Mouse (Mus musculus): ENCODE data around the gene Itga7.

Itga7 gene

GRCm38 (mm10) chr10:128934997-128935787 is 1.6 kb downstream of the Itga7 start:
- no peak for DNase-seq (ENCODE audit: low spot score in 2 of 2)

GRCm38 (mm10) chr10:128935826-128936440 is 2.3 kb downstream of the Itga7 start:
- DNase-seq (ENCODE audit: low spot score in 2 of 2): no peak

GRCm38 (mm10) chr10:128937756-128938390 is 4.3 kb downstream of the Itga7 start:
- DNase-seq (ENCODE audit: low spot score in 2 of 2): no peak

GRCm38 (mm10) chr10:128938457-128938856 is 4.8 kb downstream of the Itga7 start:
- no peak for DNase-seq (ENCODE audit: low spot score in 2 of 2)

GRCm38 (mm10) chr10:128938974-128939373 is 5.4 kb downstream of the Itga7 start:
- no peak for DNase-seq (ENCODE audit: low spot score in 2 of 2)

- DNase-seq (ENCODE audit: low spot score in 2 of 2): no peak
Observed at GRCm38 (mm10) chr10:128940475-128941061, 7.0 kb downstream of the Itga7 start.

GRCm38 (mm10) chr10:128945675-128946074 is 12.1 kb downstream of the Itga7 start:
- DNase-seq (ENCODE audit: low spot score in 2 of 2): peak in 1 of 2 experiments; percentile 36

GRCm38 (mm10) chr10:128947496-128947895 is 13.9 kb downstream of the Itga7 start:
- DNase-seq (ENCODE audit: low spot score in 2 of 2): no peak

GRCm38 (mm10) chr10:128950208-128950887 is 16.7 kb downstream of the Itga7 start:
- no peak for DNase-seq (ENCODE audit: low spot score in 2 of 2)

- no peak for DNase-seq (ENCODE audit: low spot score in 2 of 2)
Observed at GRCm38 (mm10) chr10:128958340-128958739, 24.7 kb downstream of the Itga7 start.

- DNase-seq (ENCODE audit: low spot score in 2 of 2): no peak
Observed at GRCm38 (mm10) chr10:128960142-128960541, 26.5 kb downstream of the Itga7 start.

GRCm38 (mm10) chr10:128960590-128961584 is 27.3 kb downstream of the Itga7 start, which contains the start of gene Mettl7b:
TSS of gene Mettl7b (minus strand) at chr10:128960988.
- DNase-seq (ENCODE audit: low spot score in 2 of 2): no peak

- DNase-seq (ENCODE audit: low spot score in 2 of 2): no peak
Observed at GRCm38 (mm10) chr10:128964961-128965360, 31.3 kb downstream of the Itga7 start.

GRCm38 (mm10) chr10:128965871-128966270 is 32.3 kb downstream of the Itga7 start:
- no peak for DNase-seq (ENCODE audit: low spot score in 2 of 2)

- no peak for DNase-seq (ENCODE audit: low spot score in 2 of 2)
Observed at GRCm38 (mm10) chr10:128968341-128968749, 34.7 kb downstream of the Itga7 start.

GRCm38 (mm10) chr10:128970740-128971250 is 37.2 kb downstream of the Itga7 start:
- DNase-seq (ENCODE audit: low spot score in 2 of 2): no peak

- DNase-seq (ENCODE audit: low spot score in 2 of 2): no peak
Observed at GRCm38 (mm10) chr10:128972841-128973240, 39.2 kb downstream of the Itga7 start.

- no peak for DNase-seq (ENCODE audit: low spot score in 2 of 2)
Observed at GRCm38 (mm10) chr10:128976395-128976794, 42.8 kb downstream of the Itga7 start.

- peak in 1 of 2 experiments; percentile 21 for DNase-seq (ENCODE audit: low spot score in 2 of 2)
Observed at GRCm38 (mm10) chr10:128977522-128978114, 44.0 kb downstream of the Itga7 start.

Measured in spleen, postnatal 10 days (tissue).